Mouse (Mus musculus) induced T-regulatory cell, adult 2 months (primary cell): ENCODE results near the gene Zfp653.
"Not testable (repeated sequence)": the region's sequence is repeated elsewhere in the genome, so short reads cannot be mapped to it uniquely, and the experiment has no call there.

Experiments used
- DNase-seq: peaks from one replicate; pipeline ENCODE4 v3.0.0-alpha.2; 2012; ENCODE audit warnings: low read depth

Gene Zfp653

GRCm38 (mm10) chr9:22070791-22071573 lies at the start of gene Zfp653, which contains the start of gene Gm49318:
Zfp653 (minus strand) TSS chr9:22071376.
Gm49318 (minus strand) TSS chr9:22071259.
- DNase-seq, result peak; percentile 97

- no peak for DNase-seq
These were observed 48.4 kb upstream of the Zfp653 start for GRCm38 (mm10) chr9:22119543-22119942.

GRCm38 (mm10) chr9:22117754-22118456 lies 46.7 kb upstream of the Zfp653 start:
- DNase-seq, result peak; percentile 93

- peak; percentile 99 for DNase-seq
These were observed 45.7 kb upstream of the Zfp653 start, which contains the start of gene Elof1 for GRCm38 (mm10) chr9:22116740-22117426. Elof1 (minus strand) TSS chr9:22117172.

GRCm38 (mm10) chr9:22116086-22116485 lies 44.9 kb upstream of the Zfp653 start:
- peak; percentile 44 for DNase-seq

- DNase-seq, result no peak
These were observed 44.5 kb upstream of the Zfp653 start for GRCm38 (mm10) chr9:22115635-22116034.

GRCm38 (mm10) chr9:22108194-22108593 lies 37.0 kb upstream of the Zfp653 start:
- DNase-seq, result no peak

- DNase-seq, result no peak
These were observed 28.7 kb upstream of the Zfp653 start for GRCm38 (mm10) chr9:22099922-22100321.

GRCm38 (mm10) chr9:22098993-22099696 lies 28.0 kb upstream of the Zfp653 start, which contains the start of gene Cnn1:
Cnn1 (plus strand) TSS chr9:22099216.
- DNase-seq, result peak; percentile 15

GRCm38 (mm10) chr9:22095854-22096307 lies 24.7 kb upstream of the Zfp653 start:
- peak; percentile 87 for DNase-seq

- no peak for DNase-seq
These were observed 21.6 kb upstream of the Zfp653 start for GRCm38 (mm10) chr9:22092746-22093145.

- DNase-seq, result no peak
These were observed 18.8 kb upstream of the Zfp653 start for GRCm38 (mm10) chr9:22089986-22090385.

GRCm38 (mm10) chr9:22089281-22089680 lies 18.1 kb upstream of the Zfp653 start:
- no peak for DNase-seq

- peak; percentile 17 for DNase-seq
These were observed 15.9 kb upstream of the Zfp653 start for GRCm38 (mm10) chr9:22087034-22087618.

GRCm38 (mm10) chr9:22086012-22086411 lies 14.8 kb upstream of the Zfp653 start:
- DNase-seq, result no peak

- peak; percentile 98 for DNase-seq
These were observed 14.1 kb upstream of the Zfp653 start, which contains the start of gene Ecsit for GRCm38 (mm10) chr9:22085022-22085834. Ecsit (minus strand) TSS chr9:22085438.

GRCm38 (mm10) chr9:22084667-22085021 lies 13.5 kb upstream of the Zfp653 start:
- DNase-seq, result no peak

- DNase-seq, result no peak
These were observed 5.0 kb upstream of the Zfp653 start for GRCm38 (mm10) chr9:22076223-22076622.

- not testable (repeated sequence) for DNase-seq
These were observed 4.6 kb upstream of the Zfp653 start for GRCm38 (mm10) chr9:22075778-22076177.

GRCm38 (mm10) chr9:22072276-22072675 lies 1.1 kb upstream of the Zfp653 start:
- no peak for DNase-seq
